Mouse (Mus musculus) brain, embryonic 14.5 days (tissue): ENCODE data around the gene 2810021J22Rik.

Experiments
- CTCF ChIP-seq: fragments of 200-500 bp; IDR thresholded peaks from 2 replicates; pipeline ENCODE4 v1.5.1; 2012; ENCODE audit warnings: inconsistent platforms, mild to moderate bottlenecking, moderate library complexity, borderline replicate concordance; ENCODE audit not compliant: insufficient read depth, insufficient read length; ENCODE audit errors: extremely low read depth
- POLR2A ChIP-seq: fragments of 200-500 bp; IDR thresholded peaks from 2 replicates; pipeline ENCODE4 v1.6.1; 2012; ENCODE audit warnings: mild to moderate bottlenecking, inconsistent platforms, borderline replicate concordance; ENCODE audit not compliant: poor library complexity, insufficient read depth, insufficient read length, severe bottlenecking; ENCODE audit errors: extremely low read depth

DNA sequence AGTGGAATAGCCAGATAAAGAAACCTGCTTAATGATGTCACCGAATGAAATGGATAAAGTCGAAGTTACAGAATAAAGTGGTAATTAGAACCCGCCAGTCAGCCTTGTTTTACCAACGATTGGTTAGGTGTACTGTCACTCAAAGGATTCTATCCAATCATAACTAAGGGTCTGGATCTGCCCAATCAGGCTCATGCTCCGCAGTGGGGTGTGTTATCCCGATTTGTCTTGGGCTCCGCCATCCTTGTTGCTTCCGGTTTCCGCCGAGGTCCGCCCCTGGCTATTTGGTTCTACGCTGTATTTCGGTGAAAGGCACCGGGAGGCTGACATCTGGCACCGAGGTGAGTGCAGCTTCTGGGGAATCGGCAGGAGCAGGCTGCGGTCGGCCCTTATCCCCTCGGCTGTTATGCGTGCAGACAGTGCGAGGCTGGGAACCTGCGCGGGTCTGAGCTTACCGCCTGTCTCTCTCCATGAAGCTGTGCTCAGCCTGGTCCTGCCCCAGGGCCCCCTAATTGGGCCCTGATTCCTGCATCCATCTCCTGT, 20.0 kb upstream of the 2810021J22Rik start, which contains the start of gene Gm12258:
- TF ChIP-seq CTCF (no peak), POLR2A (peak; percentile 31; the same call in 1 of the 2 replicates)
